Mouse (Mus musculus) embryonic facial prominence, embryonic 14.5 days (tissue): ENCODE results near the gene Bcl11b. TPM values are rescaled to one million over a fixed set of nuclear protein-coding genes. Genes with fewer than 3 reads are reported as not detected.
A peak's percentile ranks its signal among the peaks of the same experiment; 100 is the strongest.

Source experiments
- ATAC-seq: fragments of 200-750 bp; cut with Nextera tagmentation; 2 replicates; pipeline ENCODE4 v1.8.0; 2017; ENCODE audit warnings: low read depth, moderate number of reproducible peaks, moderate TSS enrichment
- DNase-seq: peaks from one replicate; pipeline ENCODE4 v3.0.0-alpha.2; 2015; ENCODE audit warnings: low spot score
- H3K27ac ChIP-seq: fragments of 300-500 bp; sonication (generic); replicated peaks from 2 replicates; pipeline ENCODE4 v1.5.1; 2014; ENCODE audit warnings: low read depth, mild to moderate bottlenecking, low read length, moderate library complexity
- H3K27me3 ChIP-seq: fragments of 300-500 bp; sonication (generic); replicated peaks from 2 replicates; pipeline ENCODE4 v1.6.1; 2014; ENCODE audit warnings: low read length; ENCODE audit not compliant: control insufficient read depth, insufficient read depth
- H3K36me3 ChIP-seq: fragments of 300-500 bp; sonication (generic); 2 replicates; pipeline ENCODE4 v1.6.1; 2014; ENCODE audit warnings: low read length, mixed read lengths; ENCODE audit not compliant: control insufficient read depth, insufficient read depth
- H3K4me1 ChIP-seq: fragments of 300-500 bp; sonication (generic); 2 replicates; pipeline ENCODE4 v1.6.1; 2014; ENCODE audit warnings: antibody characterized with exemption, low read length; ENCODE audit not compliant: control insufficient read depth, insufficient read depth
- H3K4me2 ChIP-seq: fragments of 300-500 bp; sonication (generic); 2 replicates; pipeline ENCODE4 v1.6.1; 2014; ENCODE audit warnings: low read depth, mild to moderate bottlenecking, low read length, moderate library complexity, mixed read lengths
- H3K4me3 ChIP-seq: fragments of 300-500 bp; sonication (generic); 2 replicates; pipeline ENCODE4 v1.5.1; 2014; ENCODE audit warnings: low read depth, mild to moderate bottlenecking, low read length
- H3K9ac ChIP-seq: fragments of 300-500 bp; sonication (generic); 2 replicates; pipeline ENCODE4 v1.6.1; 2014; ENCODE audit warnings: low read depth, mild to moderate bottlenecking, low read length, moderate library complexity, mixed read lengths
- H3K9me3 ChIP-seq: fragments of 300-500 bp; sonication (generic); 2 replicates; pipeline ENCODE4 v1.6.1; 2016; ENCODE audit warnings: low read length; ENCODE audit not compliant: control insufficient read depth
- WGBS: fragments of 180-500 bp; shearing (Covaris S2); extraction: QIAGEN DNeasy Blood & Tissue Kit; methylation state at CpG from one replicate; pipeline ENCODE4 v1.1.7; 2014; 5-methylcytosine and 5-hydroxymethylcytosine counted together
- polyA plus RNA-seq: library from polyadenylated mRNA; unstranded; fragments of >200 nt; fragmentation: Nextera tagmentation; extraction: Ambion mirVana; gene quantifications from 2 replicates; pipeline ENCODE4 v1.2.1, GENCODE M21; 2014

Bcl11b gene
- polyA plus RNA-seq, 1 experiment from 2014 or later: 16.5 TPM

DNA sequence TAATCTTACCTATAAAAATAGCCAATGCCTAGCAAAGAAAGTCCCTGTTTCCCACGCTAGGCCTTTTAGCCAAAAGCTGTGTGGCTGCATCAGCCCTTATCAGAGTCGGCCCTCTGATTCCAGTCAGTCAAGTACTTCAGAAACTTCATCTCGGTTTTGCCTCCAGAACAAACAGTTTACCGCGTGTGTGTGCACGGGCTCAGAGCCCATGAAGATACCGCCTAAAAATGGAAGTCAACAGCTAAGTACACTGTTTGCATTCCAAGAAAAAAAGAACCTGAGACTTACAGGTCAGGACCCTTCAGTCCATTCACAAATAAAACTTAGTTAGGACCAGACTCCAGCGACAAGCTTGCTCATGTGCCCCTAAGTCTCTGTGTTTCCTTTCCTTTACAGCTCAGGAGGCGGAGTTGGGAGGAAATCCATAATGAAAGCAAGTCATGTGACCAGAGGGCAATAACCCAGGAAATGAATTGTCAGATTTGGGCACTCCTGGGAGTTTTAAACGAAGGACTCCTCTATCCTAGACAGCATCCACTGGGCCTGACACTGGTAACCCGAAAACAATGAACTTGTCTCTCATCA is 29.8 kb downstream of the Bcl11b start:
- Histone ChIP-seq H3K4me3 (no peak overlapping the region), H3K4me2 (no peak overlapping the region), H3K27ac (no peak overlapping the region), H3K9ac (no peak overlapping the region), H3K4me1 (peaks cover 74% of the 10 kb centered on the region), H3K9me3 (no peaks in the 10 kb centered on the region), H3K27me3 (no peaks in the 10 kb centered on the region), H3K36me3 (no peaks in the 10 kb centered on the region)
- no peak for ATAC-seq
- WGBS: 45% methylated on average over 11 of the region's 11 CpGs
- no peak for DNase-seq

DNA sequence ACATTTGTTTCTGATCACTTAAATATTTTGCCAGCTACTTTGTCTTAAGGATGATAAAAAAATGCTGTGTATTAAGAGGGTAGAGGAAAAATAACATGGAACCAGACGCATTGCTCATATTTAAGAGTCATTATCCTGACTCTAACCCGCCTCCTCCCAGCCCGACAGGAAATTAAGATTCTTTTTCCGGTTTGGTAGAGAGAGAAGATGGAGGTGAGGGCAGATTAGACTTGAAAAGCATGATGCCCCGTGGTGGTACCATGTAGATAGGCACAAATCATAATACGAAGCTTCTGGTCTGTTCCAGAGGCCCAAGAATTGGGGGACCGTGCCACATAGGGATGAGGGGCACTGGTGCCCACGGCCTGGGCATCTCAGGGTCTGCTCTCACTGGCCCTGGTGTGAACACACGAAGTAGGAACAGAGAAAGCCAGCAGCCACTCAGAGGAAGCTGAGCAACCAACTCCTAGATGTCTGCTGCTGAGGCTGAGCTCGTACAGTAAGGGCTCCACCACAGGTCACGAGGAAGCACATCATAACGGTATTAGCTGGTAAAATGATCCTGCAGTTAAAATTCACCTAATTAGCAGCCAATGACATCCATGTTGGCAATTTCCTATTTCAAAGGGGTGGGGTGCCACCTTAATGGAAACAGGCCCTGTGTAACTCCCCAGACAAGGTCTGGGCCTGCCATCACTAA is 32.2 kb downstream of the Bcl11b start:
- H3K9me3 ChIP-seq: no peaks in the 10 kb centered on the region
- ATAC-seq (no peak), DNase-seq (no peak)
- no peaks in the 10 kb centered on the region for H3K36me3 ChIP-seq
- H3K4me1 ChIP-seq: peaks cover 70% of the 10 kb centered on the region
- no peak overlapping the region for H3K27ac ChIP-seq
- no peak overlapping the region for H3K4me3 ChIP-seq
- WGBS: 65% methylated on average over 10 of the region's 12 CpGs
- no peak overlapping the region for H3K4me2 ChIP-seq
- no peaks in the 10 kb centered on the region for H3K27me3 ChIP-seq
- peak overlapping the region; percentile 8; the same call in 1 of the 2 replicates for H3K9ac ChIP-seq

DNA sequence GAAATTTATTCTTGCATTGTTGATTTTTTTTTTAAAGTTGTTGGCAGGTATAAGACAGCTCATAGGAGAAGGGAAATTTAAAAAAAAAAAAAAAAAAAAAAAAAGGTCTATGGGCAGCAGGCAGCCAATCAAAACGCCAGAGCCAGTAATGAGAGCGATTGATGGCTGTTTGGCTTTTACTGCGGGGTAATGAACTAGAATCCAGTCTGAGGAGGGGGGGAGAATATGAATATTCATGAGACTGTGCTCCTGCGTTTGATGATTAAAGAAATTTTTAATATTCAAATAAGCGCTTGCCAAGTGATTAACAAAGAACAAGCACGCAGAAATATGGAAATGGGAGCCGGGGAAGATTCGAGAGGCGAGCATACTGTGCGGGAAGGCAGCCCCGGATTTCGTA is 32.8 kb downstream of the Bcl11b start:
- Histone ChIP-seq H3K27ac (no peak overlapping the region), H3K4me1 (peaks cover 70% of the 10 kb centered on the region), H3K4me3 (no peak overlapping the region), H3K36me3 (no peaks in the 10 kb centered on the region), H3K9ac (no peak overlapping the region), H3K9me3 (no peaks in the 10 kb centered on the region), H3K4me2 (no peak overlapping the region), H3K27me3 (no peaks in the 10 kb centered on the region)
- no peak for DNase-seq
- no peak for ATAC-seq
- 58% methylated on average over 12 of the region's 12 CpGs for WGBS

DNA sequence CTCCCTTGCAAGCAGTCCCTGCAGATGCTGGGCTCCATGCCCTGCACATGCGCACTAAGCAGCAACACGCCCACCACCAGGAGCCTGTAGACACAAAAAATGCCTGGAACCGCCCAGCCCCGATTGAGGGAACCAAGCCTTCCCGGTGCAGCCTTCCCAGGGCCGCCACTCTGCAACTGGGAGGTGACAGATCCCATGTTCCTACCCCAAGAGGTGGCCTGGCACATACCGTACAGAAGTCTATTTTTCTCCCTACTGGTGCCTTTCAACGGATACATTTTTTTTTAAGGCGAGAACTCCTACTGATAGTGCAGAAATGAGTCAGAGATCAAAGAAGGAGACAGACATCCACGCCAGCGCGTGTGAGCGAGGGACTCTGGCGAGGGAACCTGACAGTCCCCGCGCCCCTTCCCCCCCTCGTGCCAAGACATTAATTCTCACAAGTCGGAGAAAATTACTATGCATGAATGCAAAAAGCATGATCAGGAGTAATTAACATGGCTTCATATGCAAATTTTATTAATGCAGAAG is 33.5 kb downstream of the Bcl11b start:
- ATAC-seq (no peak), DNase-seq (peak; percentile 59)
- Histone ChIP-seq H3K27ac (0 out of 2 replicates have a peak overlapping the region, but pooled peaks have one; percentile 10), H3K4me1 (peaks cover 74% of the 10 kb centered on the region), H3K36me3 (no peaks in the 10 kb centered on the region), H3K4me3 (no peak overlapping the region), H3K27me3 (no peaks in the 10 kb centered on the region), H3K9me3 (no peaks in the 10 kb centered on the region), H3K9ac (no peak overlapping the region), H3K4me2 (peak overlapping the region; percentile 5; the same call in 1 of the 2 replicates)
- WGBS: 55% methylated on average over 18 of the region's 18 CpGs

DNA sequence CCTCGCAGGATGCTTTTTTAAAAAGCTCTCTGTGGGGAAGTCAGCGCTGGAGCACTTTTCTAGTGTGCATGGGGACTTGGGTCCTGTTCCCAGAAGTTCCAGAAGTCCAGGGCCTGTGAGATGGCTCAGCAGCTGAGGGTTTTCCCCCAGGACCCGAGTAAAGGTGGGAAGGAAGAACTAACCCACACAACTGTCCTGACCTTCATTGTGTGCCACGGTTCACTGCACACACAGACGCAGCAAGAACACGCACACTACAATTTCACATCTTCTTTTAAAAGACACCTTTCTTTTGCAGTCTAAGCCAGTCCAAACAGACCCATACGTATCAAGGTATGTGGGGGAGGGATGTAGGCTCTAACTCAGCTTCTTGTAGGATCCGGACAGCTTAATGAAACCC is 34.3 kb downstream of the Bcl11b start:
- Histone ChIP-seq H3K9ac (no peak overlapping the region), H3K4me2 (no peak overlapping the region), H3K9me3 (no peaks in the 10 kb centered on the region), H3K27me3 (no peaks in the 10 kb centered on the region), H3K27ac (no peak overlapping the region), H3K4me3 (no peak overlapping the region), H3K4me1 (peaks cover 75% of the 10 kb centered on the region), H3K36me3 (no peaks in the 10 kb centered on the region)
- DNase-seq: no peak
- no peak for ATAC-seq
- WGBS: 75% methylated on average over 8 of the region's 8 CpGs

DNA sequence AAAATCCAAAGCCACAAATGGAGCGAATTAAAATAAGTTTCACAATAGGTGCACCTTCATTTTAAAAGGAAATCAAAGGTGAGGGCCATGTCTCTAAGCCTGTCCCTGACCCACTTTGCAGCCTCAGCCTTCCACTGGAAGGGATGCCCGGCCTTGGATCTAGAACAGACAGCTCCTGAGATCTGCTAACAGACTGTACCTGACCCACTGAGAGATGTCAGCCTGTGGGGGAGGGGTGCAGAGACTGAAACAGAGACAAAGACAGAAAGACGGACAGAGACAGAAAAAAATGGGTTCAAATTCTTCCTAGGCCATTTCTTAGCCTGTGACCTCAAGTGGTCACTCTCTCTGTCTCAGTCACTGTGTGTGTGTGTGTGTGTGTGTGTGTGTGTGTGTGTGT is 35.1 kb downstream of the Bcl11b start:
- H3K27me3 ChIP-seq: no peaks in the 10 kb centered on the region
- H3K9ac ChIP-seq: no peak overlapping the region
- WGBS: 77% methylated on average over 3 of the region's 3 CpGs
- no peaks in the 10 kb centered on the region for H3K36me3 ChIP-seq
- H3K4me1 ChIP-seq: peaks cover 78% of the 10 kb centered on the region
- DNase-seq: no peak
- no peak overlapping the region for H3K4me2 ChIP-seq
- H3K4me3 ChIP-seq: no peak overlapping the region
- ATAC-seq: no peak
- H3K9me3 ChIP-seq: no peaks in the 10 kb centered on the region
- H3K27ac ChIP-seq: no peak overlapping the region

DNA sequence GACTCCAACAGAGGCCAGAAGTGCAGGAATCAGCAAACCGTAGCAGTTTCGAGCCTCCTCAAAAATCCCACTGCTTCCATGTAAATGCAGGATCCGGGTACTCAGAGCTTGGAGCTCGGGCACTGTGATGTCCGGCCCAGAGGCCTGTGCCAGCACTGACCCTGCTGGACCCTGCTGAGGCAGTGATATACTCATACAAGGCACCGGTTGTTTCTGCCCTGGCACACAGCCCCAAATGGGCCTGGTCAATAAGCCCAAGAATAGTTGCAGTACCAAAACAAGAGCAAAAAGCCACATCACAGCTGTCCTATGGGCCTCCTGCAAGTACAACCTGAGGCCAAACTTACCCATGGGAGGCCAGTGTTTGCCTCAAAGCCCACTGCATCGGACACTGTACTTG is 36.4 kb downstream of the Bcl11b start:
- Histone ChIP-seq H3K4me2 (no peak overlapping the region), H3K4me3 (no peak overlapping the region), H3K9ac (no peak overlapping the region), H3K27me3 (no peaks in the 10 kb centered on the region), H3K4me1 (peaks cover 72% of the 10 kb centered on the region), H3K9me3 (no peaks in the 10 kb centered on the region), H3K27ac (no peak overlapping the region), H3K36me3 (no peaks in the 10 kb centered on the region)
- 80% methylated on average over 7 of the region's 7 CpGs for WGBS
- ATAC-seq (no peak), DNase-seq (no peak)

DNA sequence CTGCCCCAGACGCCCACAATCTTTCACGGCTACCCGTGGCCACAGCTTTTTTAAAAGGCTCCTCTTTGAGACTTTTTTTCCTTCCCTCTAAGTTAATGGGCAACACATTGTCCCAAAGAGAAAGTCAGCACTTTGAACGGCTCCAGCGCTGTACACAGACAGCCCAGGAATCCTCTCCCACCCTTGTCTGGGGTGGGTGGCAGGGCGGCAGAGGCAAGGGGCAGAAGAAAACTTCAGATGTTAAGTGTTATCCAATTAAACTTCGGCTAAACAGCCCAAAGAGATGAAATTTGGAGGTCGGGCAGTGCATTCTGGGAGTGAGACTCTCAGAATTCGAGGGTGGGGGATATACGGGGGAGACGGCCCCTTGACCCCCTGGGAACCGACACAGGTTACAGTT is 38.3 kb downstream of the Bcl11b start:
- H3K9ac ChIP-seq: no peak overlapping the region
- 32% methylated on average over 12 of the region's 12 CpGs for WGBS
- peaks cover 73% of the 10 kb centered on the region for H3K4me1 ChIP-seq

More for the DNA sequence above, 38.3 kb downstream of the Bcl11b start:
- no peaks in the 10 kb centered on the region for H3K27me3 ChIP-seq
- DNase-seq: no peak
- H3K36me3 ChIP-seq: no peaks in the 10 kb centered on the region
- no peak overlapping the region for H3K4me2 ChIP-seq
- no peak for ATAC-seq
- H3K4me3 ChIP-seq: no peak overlapping the region
- peak overlapping the region; percentile 49 for H3K27ac ChIP-seq
- H3K9me3 ChIP-seq: no peaks in the 10 kb centered on the region
